Mouse (Mus musculus): ENCODE results near the gene Dkkl1.

Gene Dkkl1

GRCm38 (mm10) chr7:45167761-45168445, 44.0 kb downstream of the Dkkl1 start:
- no peak for DNase-seq (ENCODE audit: low spot score)

GRCm38 (mm10) chr7:45166950-45167401, 45.0 kb downstream of the Dkkl1 start:
- DNase-seq (ENCODE audit: low spot score): no peak

GRCm38 (mm10) chr7:45165701-45166100, 46.2 kb downstream of the Dkkl1 start:
- DNase-seq (ENCODE audit: low spot score): no peak

- DNase-seq (ENCODE audit: low spot score): no peak
Measured at GRCm38 (mm10) chr7:45164833-45165232, 47.1 kb downstream of the Dkkl1 start.

- peak; percentile 68 for DNase-seq (ENCODE audit: low spot score)
Measured at GRCm38 (mm10) chr7:45163735-45164490, 48.0 kb downstream of the Dkkl1 start, which contains the start of gene Slc17a7. Gene Slc17a7 (plus strand): TSS chr7:45163949.

- no peak for DNase-seq (ENCODE audit: low spot score)
Measured at GRCm38 (mm10) chr7:45162996-45163615, 48.8 kb downstream of the Dkkl1 start.

GRCm38 (mm10) chr7:45162551-45162950, 49.4 kb downstream of the Dkkl1 start:
- no peak for DNase-seq (ENCODE audit: low spot score)

- DNase-seq (ENCODE audit: low spot score): peak; percentile 89
Measured at GRCm38 (mm10) chr7:45161612-45162473, 50.1 kb downstream of the Dkkl1 start.

- no peak for DNase-seq (ENCODE audit: low spot score)
Measured at GRCm38 (mm10) chr7:45160866-45161265, 51.1 kb downstream of the Dkkl1 start.

- no peak for DNase-seq (ENCODE audit: low spot score)
Measured at GRCm38 (mm10) chr7:45160316-45160800, 51.6 kb downstream of the Dkkl1 start.

GRCm38 (mm10) chr7:45158991-45159390, 53.0 kb downstream of the Dkkl1 start:
- no peak for DNase-seq (ENCODE audit: low spot score)
